Mouse (Mus musculus): ENCODE measurements around the gene Tdrd12.

Tdrd12 gene

GRCm38 (mm10) chr7:35456091-35456814 is 81.3 kb downstream of the Tdrd12 start:
- in situ Hi-C loops (cut with MboI; ENCODE audit: low sequenced_read_pairs) = no loop called here

GRCm38 (mm10) chr7:35448867-35449266 is 88.7 kb downstream of the Tdrd12 start:
- in situ Hi-C loops (cut with MboI; ENCODE audit: low sequenced_read_pairs) = no loop called here

- in situ Hi-C loops (cut with MboI; ENCODE audit: low sequenced_read_pairs) = no loop called here
These were observed 89.3 kb downstream of the Tdrd12 start, which contains the start of gene Slc7a9 for GRCm38 (mm10) chr7:35447996-35448846. Gene Slc7a9 (plus strand): TSS chr7:35448796.

GRCm38 (mm10) chr7:35447501-35447900 is 90.0 kb downstream of the Tdrd12 start:
- in situ Hi-C loops (cut with MboI; ENCODE audit: low sequenced_read_pairs) = no loop called here

GRCm38 (mm10) chr7:35435266-35435665 is 102.3 kb downstream of the Tdrd12 start:
- in situ Hi-C loops (cut with MboI; ENCODE audit: low sequenced_read_pairs) = no loop called here

- in situ Hi-C loops (cut with MboI; ENCODE audit: low sequenced_read_pairs) = no loop called here
These were observed 109.4 kb downstream of the Tdrd12 start for GRCm38 (mm10) chr7:35428146-35428545.

- in situ Hi-C loops (cut with MboI; ENCODE audit: low sequenced_read_pairs) = no loop called here
These were observed 114.5 kb downstream of the Tdrd12 start for GRCm38 (mm10) chr7:35423071-35423470.

Data from CH12F3 (cell line).